Mouse (Mus musculus): ENCODE measurements around the gene Olfr588-ps1.
"Not testable (repeated sequence)": the region's sequence is repeated elsewhere in the genome, so short reads cannot be mapped to it uniquely, and the experiment has no call there.

Olfr588-ps1 gene

GRCm38 (mm10) chr7:103140579-103140978 is at the start of gene Olfr588-ps1:
Olfr588-ps1 (plus strand) TSS chr7:103140879.
- DNase-seq, result no peak

GRCm38 (mm10) chr7:103097420-103097819 is 43.3 kb upstream of the Olfr588-ps1 start, which contains the start of gene Olfr585:
Olfr585 (plus strand) TSS chr7:103097720.
- DNase-seq, result no peak

GRCm38 (mm10) chr7:103119406-103119805 is 21.3 kb upstream of the Olfr588-ps1 start:
- no peak for DNase-seq

- no peak for DNase-seq
Observed at GRCm38 (mm10) chr7:103125538-103125937, 15.1 kb upstream of the Olfr588-ps1 start, which contains the start of gene Olfr586. Olfr586 (minus strand) TSS chr7:103125638.

- no peak for DNase-seq
Observed at GRCm38 (mm10) chr7:103156256-103156655, 15.6 kb downstream of the Olfr588-ps1 start, which contains the start of gene Olfr589. Olfr589 (minus strand) TSS chr7:103156356.

- no peak for DNase-seq
Observed at GRCm38 (mm10) chr7:103169697-103170096, 29.0 kb downstream of the Olfr588-ps1 start.

- no peak for DNase-seq
Observed at GRCm38 (mm10) chr7:103178240-103178639, 37.6 kb downstream of the Olfr588-ps1 start, which contains the start of gene Olfr591. Olfr591 (minus strand) TSS chr7:103178340.

- DNase-seq, result not testable (repeated sequence)
Observed at GRCm38 (mm10) chr7:103184503-103184902, 43.8 kb downstream of the Olfr588-ps1 start, which contains the start of gene Olfr592. Olfr592 (plus strand) TSS chr7:103184803.
